Mouse (Mus musculus): ENCODE measurements around the gene Nr2f6. TPM values are rescaled to one million over a fixed set of nuclear protein-coding genes. Genes with fewer than 3 reads are reported as not detected.
"Not testable (repeated sequence)": the region's sequence is repeated elsewhere in the genome, so short reads cannot be mapped to it uniquely, and the experiment has no call there.

Gene Nr2f6
- polyA plus RNA-seq, 2 experiments: 19.1 to 20.8 TPM

- Histone ChIP-seq H3K4me2 (ENCODE audit: low read depth) (no peak overlapping the region), H3K9me3 (ENCODE audit: control insufficient read depth, low read length) (no peaks in the 10 kb centered on the region), H3K27me3 (ENCODE audit: control insufficient read depth, insufficient read depth, low read length) (no peaks in the 10 kb centered on the region), H3K27ac (no peak overlapping the region), H3K4me1 (replicated peaks; ENCODE audit: control insufficient read depth in 2 of 2, insufficient read depth in 2 of 2, low read length in 1 of 2) (no peaks in the 10 kb centered on the region), H3K9ac (replicated peaks) (no peak overlapping the region), H3K36me3 (replicated peaks; ENCODE audit: control insufficient read depth, insufficient read depth, low read depth) (peaks cover 11% of the 10 kb centered on the region), H3K4me3 (ENCODE audit: insufficient read depth in 1 of 2, low read depth in 2 of 2, low read length in 2 of 2) (no peak overlapping the region)
- ATAC-seq (ENCODE audit: insufficient read depth): no peak
- WGBS (ENCODE audit: insufficient replicate concordance): 57% methylated on average over 3 of the region's 3 CpGs
- TF ChIP-seq EP300 (IDR thresholded peaks at IDR 0.05; ENCODE audit: low read depth) (no peak), CTCF (IDR thresholded peaks at IDR 0.05; ENCODE audit: low read depth) (no peak)
- no peak for DNase-seq (ENCODE audit: low read depth in 3 of 3, low spot score in 3 of 3)
Measured at GRCm38 (mm10) chr8:71351117-71351516, 30.6 kb downstream of the Nr2f6 start.

- WGBS (ENCODE audit: insufficient replicate concordance): 63% methylated on average over 1 of the region's 1 CpGs
- Histone ChIP-seq H3K4me1 (replicated peaks; ENCODE audit: control insufficient read depth in 2 of 2, insufficient read depth in 2 of 2, low read length in 1 of 2) (no peaks in the 10 kb centered on the region), H3K36me3 (replicated peaks; ENCODE audit: control insufficient read depth, insufficient read depth, low read depth) (peaks cover 8% of the 10 kb centered on the region; the same call in 1 of the 2 replicates), H3K27ac (no peak overlapping the region), H3K4me2 (ENCODE audit: low read depth) (no peak overlapping the region), H3K9ac (replicated peaks) (no peak overlapping the region), H3K9me3 (ENCODE audit: control insufficient read depth, low read length) (no peaks in the 10 kb centered on the region), H3K4me3 (ENCODE audit: insufficient read depth in 1 of 2, low read depth in 2 of 2, low read length in 2 of 2) (no peak overlapping the region), H3K27me3 (ENCODE audit: control insufficient read depth, insufficient read depth, low read length) (no peaks in the 10 kb centered on the region)
- TF ChIP-seq CTCF (IDR thresholded peaks at IDR 0.05; ENCODE audit: low read depth) (no peak), EP300 (IDR thresholded peaks at IDR 0.05; ENCODE audit: low read depth) (no peak)
- DNase-seq (ENCODE audit: low read depth in 3 of 3, low spot score in 3 of 3) (no peak), ATAC-seq (ENCODE audit: insufficient read depth) (no peak)
Measured at GRCm38 (mm10) chr8:71346581-71346980, 35.2 kb downstream of the Nr2f6 start.

- Histone ChIP-seq H3K9ac (replicated peaks) (no peak overlapping the region), H3K4me2 (ENCODE audit: low read depth) (no peak overlapping the region), H3K36me3 (replicated peaks; ENCODE audit: control insufficient read depth, insufficient read depth, low read depth) (no peaks in the 10 kb centered on the region), H3K4me1 (replicated peaks; ENCODE audit: control insufficient read depth in 2 of 2, insufficient read depth in 2 of 2, low read length in 1 of 2) (no peaks in the 10 kb centered on the region), H3K9me3 (ENCODE audit: control insufficient read depth, low read length) (no peaks in the 10 kb centered on the region), H3K27me3 (ENCODE audit: control insufficient read depth, insufficient read depth, low read length) (no peaks in the 10 kb centered on the region), H3K4me3 (ENCODE audit: insufficient read depth in 1 of 2, low read depth in 2 of 2, low read length in 2 of 2) (no peak overlapping the region), H3K27ac (no peak overlapping the region)
- ATAC-seq (ENCODE audit: insufficient read depth): no peak
- WGBS (ENCODE audit: insufficient replicate concordance): 69% methylated on average over 5 of the region's 5 CpGs
- TF ChIP-seq EP300 (IDR thresholded peaks at IDR 0.05; ENCODE audit: low read depth): no peak
- peak; percentile 60 for TF ChIP-seq CTCF (IDR thresholded peaks at IDR 0.05; ENCODE audit: low read depth)
- peak; percentile 9 to 31 (median 22) for DNase-seq (ENCODE audit: low read depth in 3 of 3, low spot score in 3 of 3)
Measured at GRCm38 (mm10) chr8:71340625-71341024, 41.1 kb downstream of the Nr2f6 start.

GRCm38 (mm10) chr8:71337834-71338233 is 43.9 kb downstream of the Nr2f6 start:
- H3K9ac ChIP-seq (replicated peaks); H3K36me3 ChIP-seq (replicated peaks; ENCODE audit: control insufficient read depth, insufficient read depth, low read depth); H3K9me3 ChIP-seq (ENCODE audit: control insufficient read depth, low read length); H3K4me1 ChIP-seq (replicated peaks; ENCODE audit: control insufficient read depth in 2 of 2, insufficient read depth in 2 of 2, low read length in 1 of 2); H3K27me3 ChIP-seq (ENCODE audit: control insufficient read depth, insufficient read depth, low read length); H3K27ac ChIP-seq; ATAC-seq (ENCODE audit: insufficient read depth); H3K4me2 ChIP-seq (ENCODE audit: low read depth); DNase-seq (ENCODE audit: low read depth in 3 of 3, low spot score in 3 of 3); H3K4me3 ChIP-seq (ENCODE audit: insufficient read depth in 1 of 2, low read depth in 2 of 2, low read length in 2 of 2): not testable (repeated sequence)
- 89% methylated on average over 6 of the region's 6 CpGs for WGBS (ENCODE audit: insufficient replicate concordance)

- DNase-seq (ENCODE audit: low read depth in 3 of 3, low spot score in 3 of 3): no peak
- Histone ChIP-seq H3K27ac (no peak overlapping the region), H3K36me3 (replicated peaks; ENCODE audit: control insufficient read depth, insufficient read depth, low read depth) (peaks cover 7% of the 10 kb centered on the region), H3K9me3 (ENCODE audit: control insufficient read depth, low read length) (no peaks in the 10 kb centered on the region), H3K27me3 (ENCODE audit: control insufficient read depth, insufficient read depth, low read length) (no peaks in the 10 kb centered on the region), H3K4me3 (ENCODE audit: insufficient read depth in 1 of 2, low read depth in 2 of 2, low read length in 2 of 2) (no peak overlapping the region), H3K4me1 (replicated peaks; ENCODE audit: control insufficient read depth in 2 of 2, insufficient read depth in 2 of 2, low read length in 1 of 2) (no peaks in the 10 kb centered on the region; a peak in 1 of 4 replicates), H3K4me2 (ENCODE audit: low read depth) (no peak overlapping the region), H3K9ac (replicated peaks) (no peak overlapping the region)
- TF ChIP-seq EP300 (IDR thresholded peaks at IDR 0.05; ENCODE audit: low read depth) (no peak), CTCF (IDR thresholded peaks at IDR 0.05; ENCODE audit: low read depth) (peak; percentile 77)
- WGBS (ENCODE audit: insufficient replicate concordance): 86% methylated on average over 1 of the region's 1 CpGs
- ATAC-seq (ENCODE audit: insufficient read depth): 0 out of 2 replicates have a peak, but pooled peaks have one; percentile 35
Measured at GRCm38 (mm10) chr8:71324848-71325247, 56.9 kb downstream of the Nr2f6 start.

Other genes with a start within 250 kb of the Nr2f6 start
- 5.9 and 6.4 TPM in 2 replicates for gene Myo9b, start 109.2 kb downstream of the Nr2f6 start, polyA plus RNA-seq (2012; rRNA removed)
- 5.8 and 7.0 TPM in 2 replicates for gene Myo9b, start 109.2 kb downstream of the Nr2f6 start, polyA plus RNA-seq (2014; fragmentation: Nextera tagmentation; extraction: Ambion mirVana)
- 16.0 and 23.9 TPM in 2 replicates for gene Haus8, start 109.0 kb downstream of the Nr2f6 start, polyA plus RNA-seq (2012; rRNA removed)
- 47.1 and 51.6 TPM in 2 replicates for gene Haus8, start 109.0 kb downstream of the Nr2f6 start, polyA plus RNA-seq (2014; fragmentation: Nextera tagmentation; extraction: Ambion mirVana)
- gene Use1, start 15.1 kb downstream of the Nr2f6 start, polyA plus RNA-seq (2012; rRNA removed): 41.9 and 57.2 TPM in 2 replicates
- gene Use1, start 15.1 kb downstream of the Nr2f6 start, polyA plus RNA-seq (2014; fragmentation: Nextera tagmentation; extraction: Ambion mirVana): 46.5 and 48.2 TPM in 2 replicates
- gene Ocel1, start 10.7 kb downstream of the Nr2f6 start, polyA plus RNA-seq (2012; rRNA removed): 2.8 and 3.1 TPM in 2 replicates
- gene Ocel1, start 10.7 kb downstream of the Nr2f6 start, polyA plus RNA-seq (2014; fragmentation: Nextera tagmentation; extraction: Ambion mirVana): 1.9 and 2.8 TPM in 2 replicates
- gene Ushbp1, start 13.8 kb upstream of the Nr2f6 start, polyA plus RNA-seq (2012; rRNA removed): 3.1 and 3.5 TPM in 2 replicates
- gene Ushbp1, start 13.8 kb upstream of the Nr2f6 start, polyA plus RNA-seq (2014; fragmentation: Nextera tagmentation; extraction: Ambion mirVana): 1.5 and 1.9 TPM in 2 replicates
- 53.6 and 61.2 TPM in 2 replicates for gene Babam1, start 14.9 kb upstream of the Nr2f6 start, polyA plus RNA-seq (2012; rRNA removed)
- 50.6 and 52.3 TPM in 2 replicates for gene Babam1, start 14.9 kb upstream of the Nr2f6 start, polyA plus RNA-seq (2014; fragmentation: Nextera tagmentation; extraction: Ambion mirVana)
- 52.5 and 58.0 TPM in 2 replicates for gene Ankle1, start 24.1 kb upstream of the Nr2f6 start, polyA plus RNA-seq (2012; rRNA removed)
- gene Ankle1, start 24.1 kb upstream of the Nr2f6 start, polyA plus RNA-seq (2014; fragmentation: Nextera tagmentation; extraction: Ambion mirVana): 17.8 and 19.0 TPM in 2 replicates
- 6.6 and 7.5 TPM in 2 replicates for gene Abhd8, start 81.7 kb upstream of the Nr2f6 start, polyA plus RNA-seq (2012; rRNA removed)
- 5.3 and 6.8 TPM in 2 replicates for gene Abhd8, start 81.7 kb upstream of the Nr2f6 start, polyA plus RNA-seq (2014; fragmentation: Nextera tagmentation; extraction: Ambion mirVana)
- 45.8 and 73.0 TPM in 2 replicates for gene Mrpl34, start 83.0 kb upstream of the Nr2f6 start, polyA plus RNA-seq (2012; rRNA removed)
- 109 and 114 TPM in 2 replicates for gene Mrpl34, start 83.0 kb upstream of the Nr2f6 start, polyA plus RNA-seq (2014; fragmentation: Nextera tagmentation; extraction: Ambion mirVana)
- 24.8 and 25.4 TPM in 2 replicates for gene Dda1, start 87.2 kb upstream of the Nr2f6 start, polyA plus RNA-seq (2012; rRNA removed)
- 34.4 and 36.9 TPM in 2 replicates for gene Dda1, start 87.2 kb upstream of the Nr2f6 start, polyA plus RNA-seq (2014; fragmentation: Nextera tagmentation; extraction: Ambion mirVana)
- 1.4 and 1.7 TPM in 2 replicates for gene Ano8, start 104.0 kb upstream of the Nr2f6 start, polyA plus RNA-seq (2012; rRNA removed)
- 0.14 and 0.15 TPM in 2 replicates for gene Ano8, start 104.0 kb upstream of the Nr2f6 start, polyA plus RNA-seq (2014; fragmentation: Nextera tagmentation; extraction: Ambion mirVana)
- 9.2 and 10.0 TPM in 2 replicates for gene Gtpbp3, start 106.1 kb upstream of the Nr2f6 start, polyA plus RNA-seq (2012; rRNA removed)
- gene Gtpbp3, start 106.1 kb upstream of the Nr2f6 start, polyA plus RNA-seq (2014; fragmentation: Nextera tagmentation; extraction: Ambion mirVana): 1.3 and 1.8 TPM in 2 replicates
- 15.4 and 16.8 TPM in 2 replicates for gene Plvap, start 129.8 kb upstream of the Nr2f6 start, polyA plus RNA-seq (2012; rRNA removed)
- gene Plvap, start 129.8 kb upstream of the Nr2f6 start, polyA plus RNA-seq (2014; fragmentation: Nextera tagmentation; extraction: Ambion mirVana): 15.9 and 18.4 TPM in 2 replicates
- 0.09 and 0.11 TPM in 2 replicates for gene Ccdc194, start 143.8 kb upstream of the Nr2f6 start, polyA plus RNA-seq (2012; rRNA removed)
- 0.19 TPM in 1 of 2 replicates, not detected in the other for gene Ccdc194, start 143.8 kb upstream of the Nr2f6 start, polyA plus RNA-seq (2014; fragmentation: Nextera tagmentation; extraction: Ambion mirVana)
- gene Bst2, start 155.5 kb upstream of the Nr2f6 start, polyA plus RNA-seq (2012; rRNA removed): 41.1 and 44.4 TPM in 2 replicates
- gene Bst2, start 155.5 kb upstream of the Nr2f6 start, polyA plus RNA-seq (2014; fragmentation: Nextera tagmentation; extraction: Ambion mirVana): 12.2 and 14.2 TPM in 2 replicates
- gene Mvb12a, start 161.0 kb upstream of the Nr2f6 start, polyA plus RNA-seq (2012; rRNA removed): 21.1 and 25.6 TPM in 2 replicates
- gene Mvb12a, start 161.0 kb upstream of the Nr2f6 start, polyA plus RNA-seq (2014; fragmentation: Nextera tagmentation; extraction: Ambion mirVana): 31.1 and 35.2 TPM in 2 replicates
- 0.13 and 0.25 TPM in 2 replicates for gene Tmem221, start 176.9 kb upstream of the Nr2f6 start, polyA plus RNA-seq (2012; rRNA removed)
- gene Tmem221, start 176.9 kb upstream of the Nr2f6 start, polyA plus RNA-seq (2014; fragmentation: Nextera tagmentation; extraction: Ambion mirVana): 0.37 and 0.39 TPM in 2 replicates
- not detected in 2 replicates for gene Nxnl1, start 184.6 kb upstream of the Nr2f6 start, polyA plus RNA-seq (2012; rRNA removed)
- gene Nxnl1, start 184.6 kb upstream of the Nr2f6 start, polyA plus RNA-seq (2014; fragmentation: Nextera tagmentation; extraction: Ambion mirVana): 0.06 TPM in 2 replicates
- 1.9 and 2.4 TPM in 2 replicates for gene Slc27a1, start 186.9 kb upstream of the Nr2f6 start, polyA plus RNA-seq (2012; rRNA removed)
- gene Slc27a1, start 186.9 kb upstream of the Nr2f6 start, polyA plus RNA-seq (2014; fragmentation: Nextera tagmentation; extraction: Ambion mirVana): 0.28 and 0.71 TPM in 2 replicates
- 45.6 and 58.5 TPM in 2 replicates for gene Pgls, start 210.2 kb upstream of the Nr2f6 start, polyA plus RNA-seq (2012; rRNA removed)
- gene Pgls, start 210.2 kb upstream of the Nr2f6 start, polyA plus RNA-seq (2014; fragmentation: Nextera tagmentation; extraction: Ambion mirVana): 104 and 105 TPM in 2 replicates
- 1.1 TPM in 2 replicates for gene Fam129c, start 215.7 kb upstream of the Nr2f6 start, polyA plus RNA-seq (2012; rRNA removed)
- gene Fam129c, start 215.7 kb upstream of the Nr2f6 start, polyA plus RNA-seq (2014; fragmentation: Nextera tagmentation; extraction: Ambion mirVana): 0.56 and 0.99 TPM in 2 replicates
- 30.9 and 31.4 TPM in 2 replicates for gene Colgalt1, start 229.0 kb upstream of the Nr2f6 start, polyA plus RNA-seq (2012; rRNA removed)
- 20.5 and 20.7 TPM in 2 replicates for gene Colgalt1, start 229.0 kb upstream of the Nr2f6 start, polyA plus RNA-seq (2014; fragmentation: Nextera tagmentation; extraction: Ambion mirVana)